Mouse (Mus musculus) lung, postnatal 0 days (tissue): ENCODE measurements at regions not wholly inside any gene's neighbourhood (a gene's known extent, or its start where the extent isn't known, plus 50 kb on each side); places are given as distances from the start of the nearest gene placed in this dataset.

ENCODE experiments used
- CTCF ChIP-seq: IDR thresholded peaks from 2 replicates; pipeline ENCODE4 v1.5.1; 2016; ENCODE audit warnings: antibody characterized with exemption, mild to moderate bottlenecking
- EP300 ChIP-seq: IDR thresholded peaks from 2 replicates; pipeline ENCODE4 v1.6.1; 2016; ENCODE audit warnings: antibody characterized with exemption, mild to moderate bottlenecking, control low read depth

DNA sequence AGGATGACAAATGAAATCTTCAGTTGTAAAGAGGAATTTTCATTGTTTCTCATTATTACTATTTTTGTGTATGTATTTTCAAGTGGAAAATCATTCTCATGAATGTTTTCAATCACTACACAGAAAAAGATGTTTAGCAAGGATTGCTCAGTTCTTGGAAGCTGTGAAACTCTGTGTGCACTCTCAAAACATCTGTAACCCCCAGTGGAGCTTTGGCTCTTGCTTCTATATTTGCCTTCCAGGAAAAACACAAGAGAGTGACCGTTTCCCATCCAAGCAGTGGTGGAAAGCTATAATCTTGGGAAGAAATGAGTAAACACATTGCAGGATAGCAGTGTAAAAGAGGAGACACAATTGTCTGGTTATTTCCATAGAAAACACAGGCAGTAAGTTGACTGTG lies 584.7 kb upstream of the Klf6 start:
- TF ChIP-seq CTCF (no peak), EP300 (no peak)
